Mouse (Mus musculus) cerebral cortex, adult 2 months (tissue): ENCODE measurements around the gene Btnl1.

Experiments used
- WGBS: fragments of 180-500 bp; shearing (Covaris S2); methylation state at CpG from one replicate; pipeline ENCODE4 v1.1.7; 2018; 5-methylcytosine and 5-hydroxymethylcytosine counted together

The Btnl1 gene

DNA sequence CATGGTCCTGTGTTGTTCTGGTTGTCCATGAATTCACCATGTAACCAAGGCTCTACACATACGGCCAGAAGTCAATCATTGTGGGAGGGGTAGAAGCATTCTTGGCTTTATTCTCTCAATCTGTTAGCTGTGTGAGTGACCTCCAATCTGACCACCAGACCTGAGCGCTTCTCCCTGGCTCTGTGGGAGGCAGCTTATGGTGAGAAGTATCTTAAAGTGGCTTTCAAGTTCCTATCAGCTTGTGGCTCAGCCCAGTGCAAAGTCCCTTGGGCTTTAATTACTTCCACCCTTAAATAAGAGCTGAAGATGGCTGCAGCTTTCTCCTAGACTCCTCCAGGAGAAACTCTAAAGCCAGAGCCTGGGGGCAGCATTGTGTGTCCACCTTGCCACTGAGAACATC, at the start of gene Btnl1:
Btnl1 (plus strand) TSS at position 286 of the 400 bp plus-strand sequence.
- WGBS, result 80% methylated on average over 2 of the region's 2 CpGs

DNA sequence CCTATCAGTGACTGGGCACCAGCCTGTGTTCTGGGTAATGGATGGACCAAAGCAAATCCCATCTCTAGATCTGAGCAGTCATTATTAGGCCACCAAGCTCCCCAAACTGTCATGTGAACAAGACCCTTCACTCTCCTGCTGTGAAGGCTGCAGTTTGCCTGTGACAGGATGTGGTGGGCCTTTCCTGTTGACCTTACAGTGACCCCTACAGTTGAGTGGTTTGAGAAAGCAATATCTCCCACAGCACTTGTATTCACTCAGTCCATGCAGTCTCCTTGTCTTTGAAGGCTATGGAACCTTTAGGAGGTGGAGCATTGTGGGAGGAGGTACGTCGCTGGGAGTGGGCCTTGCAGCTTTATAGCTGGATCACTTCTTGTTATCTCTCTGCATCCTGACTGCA, 47.1 kb upstream of the Btnl1 start:
- 78% methylated on average over 2 of the region's 2 CpGs for WGBS

DNA sequence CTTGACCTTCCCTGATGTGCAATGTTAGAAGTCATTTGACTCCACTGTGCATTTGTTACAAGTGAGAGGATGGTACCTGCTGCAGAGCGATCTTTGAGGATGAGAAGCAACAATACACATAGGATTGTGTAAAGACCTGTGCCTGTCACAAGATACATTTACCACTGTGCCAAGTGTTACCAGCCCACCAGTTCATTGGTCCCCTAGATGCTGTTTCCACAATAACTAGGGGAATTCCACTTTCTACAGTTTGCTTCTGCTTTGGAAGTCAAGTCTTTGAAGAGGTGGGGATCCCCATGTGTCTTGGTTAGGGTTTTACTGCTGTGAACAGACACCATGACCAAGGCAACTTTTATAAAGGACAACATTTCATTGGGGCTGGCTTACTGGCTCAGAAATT, 45.7 kb upstream of the Btnl1 start:
- WGBS, result 97% methylated on average over 1 of the region's 1 CpGs

- 66% methylated on average over 3 of the region's 3 CpGs for WGBS
These were observed 36.1 kb upstream of the Btnl1 start for GRCm38 (mm10) chr17:34340619-34341402.

GRCm38 (mm10) chr17:34344882-34345281, 32.0 kb upstream of the Btnl1 start:
- WGBS, result 89% methylated on average over 4 of the region's 4 CpGs

DNA sequence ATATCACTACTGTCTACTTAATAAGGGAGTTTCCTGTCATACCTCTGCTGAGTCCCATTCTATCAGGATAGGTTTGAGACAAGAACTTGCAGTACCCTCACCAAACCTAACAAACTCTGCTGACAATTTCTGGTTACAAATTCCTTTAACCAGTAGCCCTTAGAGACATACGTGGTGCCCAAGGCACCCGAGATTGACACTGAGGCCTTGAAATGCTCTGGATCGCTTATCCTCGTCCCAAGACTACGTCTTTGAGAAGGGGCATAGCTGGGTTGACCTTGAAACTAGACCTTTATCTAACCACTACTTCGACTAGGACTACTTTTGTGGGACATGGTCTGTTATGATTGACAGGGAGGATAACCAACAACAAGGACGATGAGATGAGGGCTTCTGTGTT, 31.4 kb upstream of the Btnl1 start:
- 90% methylated on average over 7 of the region's 7 CpGs for WGBS

GRCm38 (mm10) chr17:34346041-34346440, 30.9 kb upstream of the Btnl1 start:
- WGBS, result 81% methylated on average over 3 of the region's 3 CpGs

DNA sequence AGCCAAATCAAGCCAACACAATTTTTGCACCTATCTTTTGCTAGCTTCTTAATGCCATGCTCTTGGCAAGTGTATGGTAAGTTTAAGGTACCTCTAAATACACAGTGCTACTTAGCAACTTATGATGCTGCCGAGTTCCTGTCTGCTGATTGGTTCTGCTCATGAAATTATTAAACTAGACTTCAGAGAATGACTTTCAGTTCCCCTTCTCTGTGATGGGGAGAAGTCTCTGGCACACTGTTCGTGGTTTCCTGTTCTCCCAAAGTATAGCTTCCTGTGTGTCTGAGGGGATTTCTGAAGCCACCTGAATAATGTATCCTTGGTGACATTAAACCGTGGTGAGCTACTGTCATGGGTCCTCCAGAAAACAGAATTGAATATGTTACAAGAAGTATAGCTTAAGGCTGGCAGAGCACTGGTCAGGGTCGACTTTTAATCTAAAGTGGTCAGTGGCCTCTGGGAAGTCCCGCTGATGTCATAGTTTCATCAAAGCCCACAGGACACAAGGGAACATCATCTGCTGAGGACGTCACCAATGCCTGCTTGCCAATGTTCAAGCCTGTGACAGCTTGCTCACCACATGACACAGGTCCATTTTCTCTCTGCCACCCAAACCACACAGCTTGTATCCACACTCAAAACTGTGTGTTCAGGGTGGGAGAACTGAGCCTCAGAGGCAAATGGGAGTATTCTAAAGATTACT, 29.2 kb upstream of the Btnl1 start:
- WGBS, result 64% methylated on average over 6 of the region's 6 CpGs

DNA sequence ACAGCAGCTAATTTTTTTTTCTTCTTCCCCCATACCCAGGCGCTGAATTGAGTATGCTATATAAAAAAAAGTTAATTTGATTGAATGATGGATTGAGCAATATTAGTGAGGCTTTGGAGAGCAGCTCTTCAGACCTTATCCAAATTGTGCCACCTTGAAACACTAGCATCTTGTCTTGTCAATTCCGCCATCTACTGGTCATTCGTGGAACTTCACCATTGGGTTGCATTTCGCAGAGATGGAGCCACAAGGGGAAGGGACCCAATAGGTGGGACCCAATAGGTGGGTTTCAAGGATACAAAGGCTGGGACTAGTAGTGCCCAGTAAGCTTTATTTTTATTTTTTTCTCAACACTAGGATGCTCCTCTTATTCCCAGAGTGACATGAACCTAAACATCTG, 27.5 kb upstream of the Btnl1 start:
- 3% methylated on average over 4 of the region's 4 CpGs for WGBS

DNA sequence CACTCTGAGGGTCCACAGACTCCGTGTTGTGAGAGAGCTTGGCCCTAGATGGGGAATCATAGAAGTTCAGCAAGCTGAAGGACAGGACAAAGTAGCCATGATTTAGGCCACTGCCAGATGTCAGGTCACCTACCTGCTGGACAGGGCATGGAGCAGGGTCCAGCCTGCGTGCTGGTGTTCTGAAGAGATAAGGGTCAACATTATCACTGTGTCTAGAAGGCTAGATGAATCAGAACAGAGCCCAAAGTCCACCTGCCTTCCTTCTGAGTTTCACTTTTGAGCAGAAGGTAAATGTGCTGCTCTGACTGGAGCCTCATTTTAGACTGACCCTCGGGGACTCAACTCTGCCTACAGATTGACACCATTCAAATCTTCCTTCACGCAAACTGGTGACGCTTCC, 22.4 kb upstream of the Btnl1 start, which contains the start of gene Btnl2:
Btnl2 (plus strand) TSS at position 284 of the 400 bp plus-strand sequence.
- WGBS, result 93% methylated on average over 5 of the region's 5 CpGs

DNA sequence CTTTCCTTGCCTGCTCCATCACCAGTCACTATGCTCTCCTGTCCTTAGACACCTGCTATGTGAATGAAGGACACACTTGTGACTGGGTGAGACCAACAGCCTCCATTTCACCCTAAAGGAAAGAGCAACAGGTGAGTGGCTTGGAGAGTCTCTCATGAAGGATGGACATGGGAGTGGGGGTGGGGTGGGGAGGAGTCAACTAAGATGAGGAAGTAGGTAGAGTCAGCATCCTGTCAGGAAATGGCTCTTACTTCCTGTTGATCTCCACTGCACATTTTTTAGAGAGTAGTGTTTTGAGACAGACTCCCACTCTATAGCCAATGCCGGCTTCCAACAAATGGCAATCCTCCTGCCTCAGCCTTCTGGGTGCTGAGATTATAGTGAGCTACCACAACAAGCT, 22.0 kb upstream of the Btnl1 start:
- WGBS, result 84% methylated on average over 1 of the region's 1 CpGs

DNA sequence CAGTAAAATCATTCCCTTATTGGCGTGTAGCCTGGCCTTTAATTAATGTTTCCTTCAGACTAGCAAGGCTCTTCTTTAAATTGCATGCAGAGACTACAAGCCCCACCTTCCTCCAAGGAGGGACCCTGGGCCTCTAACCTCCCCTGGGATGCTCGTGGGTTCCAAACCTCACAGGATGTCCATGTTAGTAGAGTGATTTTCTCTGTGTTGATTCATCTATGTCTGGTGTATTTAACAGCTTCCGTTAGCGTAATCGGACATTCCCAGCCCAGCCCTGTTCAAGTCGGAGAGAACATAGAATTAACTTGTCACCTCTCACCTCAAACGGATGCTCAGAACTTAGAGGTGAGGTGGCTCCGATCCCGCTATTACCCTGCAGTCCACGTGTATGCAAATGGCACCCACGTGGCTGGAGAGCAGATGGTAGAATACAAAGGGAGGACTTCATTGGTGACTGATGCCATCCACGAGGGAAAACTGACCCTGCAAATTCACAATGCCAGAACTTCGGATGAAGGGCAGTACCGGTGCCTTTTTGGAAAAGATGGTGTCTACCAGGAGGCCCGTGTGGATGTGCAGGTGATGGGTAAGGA, 13.9 kb upstream of the Btnl1 start:
- 84% methylated on average over 15 of the region's 15 CpGs for WGBS

DNA sequence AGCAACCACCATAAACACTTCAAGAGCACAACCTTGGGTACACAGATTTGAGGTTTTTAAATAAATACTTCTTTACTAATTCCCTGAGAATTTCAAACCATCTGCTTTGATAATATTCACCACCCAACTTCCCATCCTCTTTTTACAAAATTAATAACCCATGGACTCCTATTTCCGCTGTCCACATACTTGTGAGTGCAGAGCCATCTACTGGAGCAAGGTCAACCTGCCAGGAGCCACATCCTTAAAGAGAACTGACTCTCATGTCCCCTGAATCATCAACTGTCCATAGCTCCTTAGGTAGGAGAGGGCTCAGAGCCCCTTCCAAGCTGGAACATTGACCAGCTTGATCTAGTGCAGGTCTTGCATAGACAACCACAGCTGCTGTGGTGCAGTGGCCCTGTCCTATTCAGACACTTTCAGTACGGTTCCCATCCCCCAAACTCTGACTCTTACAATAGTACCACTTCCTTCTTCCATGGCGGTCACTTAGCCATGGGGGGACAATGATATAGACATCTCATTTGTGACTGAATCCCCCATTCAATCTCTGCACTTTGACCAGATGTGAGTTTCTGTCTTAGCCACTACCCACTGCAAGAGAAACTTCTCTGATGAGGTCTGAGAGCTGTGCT, 13.1 kb upstream of the Btnl1 start:
- WGBS, result 83% methylated on average over 3 of the region's 3 CpGs

- 75% methylated on average over 10 of the region's 10 CpGs for WGBS
These were observed 11.9 kb upstream of the Btnl1 start for GRCm38 (mm10) chr17:34365031-34365430.

- 85% methylated on average over 4 of the region's 4 CpGs for WGBS
These were observed 6.4 kb upstream of the Btnl1 start for GRCm38 (mm10) chr17:34370563-34370962.

- 91% methylated on average over 6 of the region's 6 CpGs for WGBS
These were observed 3.8 kb upstream of the Btnl1 start for GRCm38 (mm10) chr17:34373055-34373709.

DNA sequence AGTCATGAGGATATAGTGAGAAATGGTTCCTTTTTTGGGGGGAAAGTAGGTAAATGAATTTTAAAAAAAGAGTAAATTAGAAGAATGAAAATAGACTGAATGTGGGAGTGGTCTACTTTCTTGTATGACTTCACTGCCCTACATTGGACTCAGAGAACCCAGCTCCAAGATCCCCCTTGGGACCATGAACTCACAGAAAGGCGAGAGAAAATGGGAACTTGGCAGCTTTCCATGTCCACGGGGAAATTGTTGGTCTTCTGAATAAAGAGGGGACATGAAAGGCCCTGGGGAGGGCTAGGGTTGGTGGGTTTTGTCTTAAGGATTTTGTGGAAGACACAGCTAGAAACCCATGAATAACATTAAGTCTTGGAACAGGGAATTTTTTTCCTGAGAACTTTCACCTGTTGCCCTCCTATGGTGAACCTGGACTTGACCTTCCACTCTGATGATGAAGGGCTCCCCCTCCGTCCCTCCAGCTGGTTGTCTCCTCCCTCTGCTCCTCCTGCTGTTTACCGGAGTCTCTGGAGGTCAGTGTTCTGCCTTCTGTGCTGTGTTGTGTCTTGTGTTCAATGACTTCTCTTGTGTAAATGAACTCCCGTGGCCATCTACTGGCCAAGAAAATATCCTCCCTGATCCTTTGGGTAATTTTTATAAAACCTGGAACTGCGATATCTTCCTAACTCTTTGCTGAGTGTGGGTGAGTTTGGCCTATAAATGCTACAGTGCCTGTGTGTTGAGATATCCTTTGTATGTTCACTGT, 698 bp downstream of the Btnl1 start:
- 48% methylated on average over 6 of the region's 6 CpGs for WGBS

- 72% methylated on average over 2 of the region's 2 CpGs for WGBS
These were observed 1.8 kb downstream of the Btnl1 start for GRCm38 (mm10) chr17:34378716-34379115.

DNA sequence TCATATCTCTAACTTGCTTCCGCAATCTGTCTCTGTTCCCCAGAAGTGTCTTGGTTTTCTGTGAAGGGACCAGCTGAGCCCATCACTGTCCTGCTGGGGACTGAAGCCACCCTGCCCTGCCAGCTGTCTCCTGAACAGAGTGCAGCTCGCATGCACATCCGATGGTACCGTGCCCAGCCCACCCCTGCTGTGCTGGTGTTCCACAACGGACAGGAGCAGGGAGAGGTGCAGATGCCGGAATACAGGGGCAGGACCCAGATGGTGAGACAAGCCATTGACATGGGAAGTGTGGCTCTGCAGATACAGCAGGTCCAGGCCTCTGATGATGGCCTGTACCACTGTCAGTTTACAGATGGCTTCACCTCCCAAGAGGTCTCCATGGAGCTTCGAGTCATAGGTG, 2.5 kb downstream of the Btnl1 start:
- 86% methylated on average over 7 of the region's 7 CpGs for WGBS

- WGBS, result 81% methylated on average over 11 of the region's 11 CpGs
These were observed 4.9 kb downstream of the Btnl1 start for GRCm38 (mm10) chr17:34381876-34382275.

DNA sequence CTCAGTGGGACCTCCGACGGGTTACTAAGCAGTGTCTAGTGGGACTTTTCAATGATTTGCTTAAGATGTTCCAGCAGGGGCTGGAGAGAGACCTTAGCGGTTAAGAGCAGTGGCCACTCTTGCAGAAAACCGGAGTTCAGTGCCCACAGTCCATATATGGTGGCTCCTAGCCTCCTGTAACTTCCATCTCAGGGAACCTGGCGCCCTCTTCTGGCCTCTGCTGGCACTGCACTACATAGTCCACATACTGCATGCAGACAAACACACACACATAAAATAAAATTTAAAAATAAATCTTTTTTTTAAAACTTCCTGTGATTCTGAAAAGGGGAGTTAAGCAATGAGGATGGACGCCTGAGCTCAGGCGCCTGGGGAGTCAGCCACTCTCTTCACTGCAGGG, 6.3 kb downstream of the Btnl1 start:
- 84% methylated on average over 7 of the region's 7 CpGs for WGBS
